Mouse (Mus musculus) embryonic fibroblast, embryonic 13.5 days (primary cell): ENCODE results near the gene Thap7.

Experiments used
- CTCF ChIP-seq: IDR thresholded peaks from 2 replicates; pipeline ENCODE4 v1.5.1; 2011; ENCODE audit warnings: mild to moderate bottlenecking, control low read depth, low read length, moderate library complexity, borderline replicate concordance; ENCODE audit not compliant: insufficient read depth
- POLR2A ChIP-seq: IDR thresholded peaks from 2 replicates; pipeline ENCODE4 v1.6.1; 2011; ENCODE audit warnings: low read depth, mild to moderate bottlenecking, control low read depth, low read length, moderate library complexity

DNA sequence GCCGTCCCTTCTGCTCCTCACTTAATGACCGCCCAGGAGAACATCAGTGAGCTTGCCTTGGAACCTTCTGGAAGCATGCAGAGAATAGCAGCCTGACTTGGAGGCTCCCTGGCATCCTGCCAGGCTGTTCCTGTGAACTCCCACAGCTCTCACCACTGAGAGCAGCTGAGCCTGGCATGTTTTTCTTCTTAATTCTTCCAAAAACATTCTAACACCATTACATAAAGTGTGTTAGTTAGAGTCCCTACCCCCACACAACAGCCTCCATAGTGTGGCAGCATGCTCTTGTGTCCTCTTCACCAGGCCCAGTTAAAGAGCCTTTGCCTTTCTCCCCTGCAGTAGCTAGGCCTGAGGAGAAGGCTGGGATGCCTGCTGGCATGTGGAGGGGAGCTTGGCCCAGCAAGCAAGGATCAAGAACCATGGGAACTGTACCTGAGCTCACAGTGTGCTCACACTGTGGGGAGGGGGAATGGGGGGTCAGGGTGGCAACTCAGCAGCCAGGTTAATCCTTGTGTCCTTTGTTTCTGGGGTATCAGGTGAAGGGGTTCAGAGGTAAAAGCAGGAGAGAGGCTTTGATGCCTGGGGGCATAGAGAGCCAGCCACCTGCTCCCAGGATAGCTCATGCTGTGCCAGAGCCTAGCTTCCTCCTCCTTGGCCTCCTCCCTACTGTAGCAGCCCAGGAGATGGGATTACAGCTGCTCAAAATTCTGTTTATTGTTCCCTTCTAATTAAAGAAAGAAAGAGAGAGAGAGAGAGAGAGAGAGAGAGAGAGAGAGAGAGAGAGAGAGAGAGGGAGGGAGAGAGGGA is 34.2 kb downstream of the Thap7 start:
- TF ChIP-seq CTCF, result no peak
- TF ChIP-seq POLR2A, result no peak
